Mouse (Mus musculus) cerebellum, adult 9-10 months (tissue): ENCODE results near the gene Zfp113.
"Not testable (repeated sequence)": the region's sequence is repeated elsewhere in the genome, so short reads cannot be mapped to it uniquely, and the experiment has no call there.

Source experiments
- DNase-seq: peaks from one replicate; pipeline ENCODE4 v3.0.0; 2022

Gene Zfp113

GRCm38 (mm10) chr5:138137257-138137656, 18.3 kb downstream of the Zfp113 start:
- no peak for DNase-seq

- DNase-seq = no peak
These were observed 23.0 kb downstream of the Zfp113 start for GRCm38 (mm10) chr5:138132425-138133064.

GRCm38 (mm10) chr5:138118041-138118440, 37.5 kb downstream of the Zfp113 start:
- DNase-seq = peak; percentile 6

- DNase-seq = peak; percentile 9
These were observed 38.1 kb downstream of the Zfp113 start for GRCm38 (mm10) chr5:138117199-138118015.

- DNase-seq = peak; percentile 85
These were observed 39.0 kb downstream of the Zfp113 start, which contains the start of gene Zscan21 for GRCm38 (mm10) chr5:138116255-138117198. Gene Zscan21 (plus strand): TSS chr5:138116903.

GRCm38 (mm10) chr5:138109847-138110396, 45.6 kb downstream of the Zfp113 start:
- not testable (repeated sequence) for DNase-seq

- DNase-seq = no peak
These were observed 48.4 kb downstream of the Zfp113 start for GRCm38 (mm10) chr5:138107130-138107529.

GRCm38 (mm10) chr5:138104976-138105375, 50.6 kb downstream of the Zfp113 start:
- no peak for DNase-seq

GRCm38 (mm10) chr5:138094474-138094873, 61.1 kb downstream of the Zfp113 start:
- no peak for DNase-seq

GRCm38 (mm10) chr5:138092771-138093170, 62.8 kb downstream of the Zfp113 start:
- DNase-seq = no peak

GRCm38 (mm10) chr5:138090737-138091136, 64.8 kb downstream of the Zfp113 start:
- DNase-seq = no peak

- DNase-seq = no peak
These were observed 65.3 kb downstream of the Zfp113 start for GRCm38 (mm10) chr5:138090271-138090670.
